Mouse (Mus musculus): ENCODE measurements around the gene Osbpl2. TPM values are rescaled to one million over a fixed set of nuclear protein-coding genes. Genes with fewer than 3 reads are reported as not detected.
"Not testable (repeated sequence)": the region's sequence is repeated elsewhere in the genome, so short reads cannot be mapped to it uniquely, and the experiment has no call there.

Osbpl2 gene
- polyA plus RNA-seq, 1 experiment, result 0.76 TPM

DNA sequence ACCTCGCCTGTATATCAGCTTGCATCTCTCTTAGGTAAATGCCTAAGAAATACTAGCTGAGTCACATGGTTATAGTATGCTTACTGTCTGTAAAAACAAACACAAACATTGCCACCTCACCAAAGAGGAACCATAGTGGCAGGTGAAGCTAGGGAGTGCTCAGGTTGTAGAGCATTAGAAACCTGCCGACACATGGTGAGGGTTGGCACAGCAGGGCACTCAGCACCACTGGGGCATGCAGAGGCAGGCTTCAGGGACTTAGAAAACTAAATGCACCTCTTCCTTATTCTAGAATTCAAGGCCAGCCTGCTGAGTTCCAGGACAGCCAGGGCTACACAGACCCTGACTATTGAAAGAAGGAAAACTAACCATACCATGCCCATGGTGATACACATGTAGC is 47.8 kb downstream of the Osbpl2 start:
- peaks cover 11% of the 10 kb centered on the region for H3K4me1 ChIP-seq (ENCODE audit: control insufficient read depth)
- peaks cover 15% of the 10 kb centered on the region for H3K36me3 ChIP-seq (ENCODE audit: control insufficient read depth)
- H3K27me3 ChIP-seq (ENCODE audit: control insufficient read depth), result no peaks in the 10 kb centered on the region
- H3K4me3 ChIP-seq (replicated peaks), result no peak overlapping the region
- TF ChIP-seq GATA1 (IDR thresholded peaks at IDR 0.05; ENCODE audit: low read length) (no peak), TAL1 (IDR thresholded peaks at IDR 0.05; ENCODE audit: low read length) (no peak)
- H3K9me3 ChIP-seq (ENCODE audit: control insufficient read depth, low read length), result no peaks in the 10 kb centered on the region

DNA sequence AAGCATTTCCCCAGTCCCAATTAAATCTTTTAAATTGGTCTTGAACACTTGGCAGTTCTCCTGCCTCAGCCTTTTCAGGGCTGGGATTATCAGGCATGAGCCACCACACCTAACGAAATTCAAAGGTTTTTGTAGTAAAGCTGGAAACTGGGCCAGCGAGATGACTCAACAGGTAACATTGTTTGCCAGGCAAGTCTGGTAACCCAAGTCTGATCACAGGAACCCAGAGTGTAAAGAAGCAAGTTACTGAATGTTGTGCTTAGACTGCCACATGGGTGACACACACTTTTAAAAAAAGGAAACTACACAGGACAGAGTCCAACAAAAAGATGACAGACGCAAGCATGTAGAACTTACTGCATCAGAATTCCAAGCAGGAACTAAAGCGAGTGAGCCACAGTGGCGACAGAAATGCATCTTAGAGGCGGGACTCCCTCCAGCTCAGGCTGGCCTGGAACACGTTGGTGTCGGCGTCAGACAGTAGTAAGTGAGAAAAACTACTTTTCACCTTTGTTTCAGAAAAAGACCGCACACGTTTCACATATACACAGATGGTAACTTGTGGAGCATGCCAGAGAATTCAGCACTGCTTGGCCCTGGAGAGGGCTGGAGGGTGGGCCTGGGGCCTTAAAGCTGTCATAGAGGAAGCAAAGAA is 51.2 kb downstream of the Osbpl2 start:
- Histone ChIP-seq H3K4me3 (replicated peaks) (peak overlapping the region; percentile 86), H3K9me3 (ENCODE audit: control insufficient read depth, low read length) (no peaks in the 10 kb centered on the region), H3K36me3 (ENCODE audit: control insufficient read depth) (peaks cover 29% of the 10 kb centered on the region), H3K27me3 (ENCODE audit: control insufficient read depth) (no peaks in the 10 kb centered on the region), H3K4me1 (ENCODE audit: control insufficient read depth) (peaks cover 33% of the 10 kb centered on the region)
- TF ChIP-seq TAL1 (IDR thresholded peaks at IDR 0.05; ENCODE audit: low read length) (no peak), GATA1 (IDR thresholded peaks at IDR 0.05; ENCODE audit: low read length) (no peak)

DNA sequence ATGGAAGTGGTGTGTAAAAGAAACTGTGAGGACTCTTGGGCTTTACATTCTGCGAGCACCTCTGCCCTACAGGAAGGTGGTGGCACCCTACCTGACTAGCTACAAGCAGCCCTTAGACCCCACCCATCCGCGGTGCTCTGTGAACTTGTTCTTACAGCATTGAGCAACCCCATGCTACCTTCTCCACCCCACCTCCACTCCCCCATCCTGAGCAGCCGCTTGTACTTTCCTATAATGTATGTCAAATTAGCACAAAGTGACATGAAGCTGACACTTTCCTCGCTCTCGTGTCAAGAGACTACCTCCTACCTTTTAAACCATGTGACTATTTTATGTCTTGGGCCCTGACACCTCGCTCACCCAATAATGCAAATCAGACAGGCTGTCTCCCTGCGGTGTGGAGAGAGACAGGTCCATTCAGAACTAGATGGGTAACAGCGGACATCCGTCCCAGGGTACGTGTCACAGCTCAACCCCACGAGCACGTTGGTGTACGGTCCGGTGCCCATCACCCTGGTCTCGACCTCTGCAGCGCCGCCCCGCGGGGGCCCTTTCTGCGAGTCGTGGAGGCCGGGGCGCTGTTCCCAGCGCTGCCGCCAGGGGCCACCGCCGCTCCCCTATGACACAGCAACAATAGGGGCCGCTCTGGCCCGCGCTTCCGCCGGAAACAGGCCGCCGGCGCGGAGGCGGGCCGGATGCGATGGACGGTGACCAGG is 51.9 kb downstream of the Osbpl2 start, which contains the start of gene Adrm1:
Gene Adrm1 (plus strand): TSS at position 680 of the 716 bp plus-strand sequence.
- TF ChIP-seq TAL1 (IDR thresholded peaks at IDR 0.05; ENCODE audit: low read length), result no peak
- TF ChIP-seq GATA1 (IDR thresholded peaks at IDR 0.05; ENCODE audit: low read length), result no peak
- peaks cover 36% of the 10 kb centered on the region for H3K36me3 ChIP-seq (ENCODE audit: control insufficient read depth)
- H3K27me3 ChIP-seq (ENCODE audit: control insufficient read depth), result no peaks in the 10 kb centered on the region
- no peaks in the 10 kb centered on the region for H3K9me3 ChIP-seq (ENCODE audit: control insufficient read depth, low read length)
- peaks cover 33% of the 10 kb centered on the region for H3K4me1 ChIP-seq (ENCODE audit: control insufficient read depth)
- H3K4me3 ChIP-seq (replicated peaks), result peak within 1 kb of the TSS; percentile 86

DNA sequence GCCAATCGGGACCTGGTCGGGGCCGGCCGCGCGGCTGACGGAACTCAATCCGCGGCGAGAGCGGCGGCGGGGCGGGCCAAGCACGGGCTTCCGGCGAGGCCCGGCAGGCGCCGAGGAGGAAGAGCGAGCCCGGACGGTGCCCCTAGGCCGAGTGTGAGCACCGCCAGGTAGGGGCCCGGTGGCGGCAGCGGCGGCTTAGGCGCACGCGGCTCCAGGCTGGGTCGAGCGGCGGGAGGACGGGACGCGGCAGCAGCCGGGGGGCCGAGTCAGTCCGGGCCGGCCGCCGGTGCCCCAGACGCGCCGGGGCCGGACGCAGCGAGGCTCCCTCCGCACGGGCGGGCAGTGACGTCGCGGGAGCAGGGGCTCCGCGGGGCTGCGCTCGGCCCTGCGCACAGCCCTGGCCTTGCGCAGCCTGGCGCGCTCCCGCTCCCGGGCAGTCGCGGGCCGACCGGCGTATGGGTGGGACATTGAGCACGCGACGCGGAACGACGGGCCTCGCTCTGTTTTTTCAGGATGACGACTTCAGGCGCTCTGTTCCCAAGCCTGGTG is 52.5 kb downstream of the Osbpl2 start:
- Histone ChIP-seq H3K27me3 (ENCODE audit: control insufficient read depth) (no peaks in the 10 kb centered on the region), H3K4me1 (ENCODE audit: control insufficient read depth) (peaks cover 33% of the 10 kb centered on the region), H3K4me3 (replicated peaks) (peak overlapping the region; percentile 86), H3K9me3 (ENCODE audit: control insufficient read depth, low read length) (no peaks in the 10 kb centered on the region), H3K36me3 (ENCODE audit: control insufficient read depth) (peaks cover 42% of the 10 kb centered on the region)
- TF ChIP-seq GATA1 (IDR thresholded peaks at IDR 0.05; ENCODE audit: low read length), result no peak
- TF ChIP-seq TAL1 (IDR thresholded peaks at IDR 0.05; ENCODE audit: low read length), result no peak

DNA sequence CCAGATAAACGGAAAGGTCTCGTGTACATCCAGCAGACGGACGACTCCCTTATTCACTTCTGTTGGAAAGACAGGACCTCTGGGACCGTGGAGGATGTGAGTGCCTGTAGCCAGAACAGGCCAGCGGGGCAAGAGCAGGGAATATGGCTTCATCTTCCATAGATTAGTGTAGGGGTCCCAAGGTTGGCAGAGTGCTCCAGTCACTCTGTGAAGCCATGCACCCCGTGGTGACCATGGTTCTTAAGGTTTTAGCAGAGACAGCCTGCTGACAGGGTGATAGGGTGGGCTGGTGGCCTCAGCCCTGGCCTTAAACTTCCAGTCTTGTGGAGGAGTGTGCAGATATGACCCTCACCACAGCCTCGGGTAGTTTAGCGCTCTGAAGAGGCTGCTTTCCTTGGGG is 53.0 kb downstream of the Osbpl2 start:
- Histone ChIP-seq H3K27me3 (ENCODE audit: control insufficient read depth) (no peaks in the 10 kb centered on the region), H3K4me1 (ENCODE audit: control insufficient read depth) (peaks cover 33% of the 10 kb centered on the region), H3K9me3 (ENCODE audit: control insufficient read depth, low read length) (no peaks in the 10 kb centered on the region), H3K4me3 (replicated peaks) (peak overlapping the region; percentile 86), H3K36me3 (ENCODE audit: control insufficient read depth) (peaks cover 48% of the 10 kb centered on the region)
- TF ChIP-seq GATA1 (IDR thresholded peaks at IDR 0.05; ENCODE audit: low read length), result no peak
- TF ChIP-seq TAL1 (IDR thresholded peaks at IDR 0.05; ENCODE audit: low read length), result no peak

DNA sequence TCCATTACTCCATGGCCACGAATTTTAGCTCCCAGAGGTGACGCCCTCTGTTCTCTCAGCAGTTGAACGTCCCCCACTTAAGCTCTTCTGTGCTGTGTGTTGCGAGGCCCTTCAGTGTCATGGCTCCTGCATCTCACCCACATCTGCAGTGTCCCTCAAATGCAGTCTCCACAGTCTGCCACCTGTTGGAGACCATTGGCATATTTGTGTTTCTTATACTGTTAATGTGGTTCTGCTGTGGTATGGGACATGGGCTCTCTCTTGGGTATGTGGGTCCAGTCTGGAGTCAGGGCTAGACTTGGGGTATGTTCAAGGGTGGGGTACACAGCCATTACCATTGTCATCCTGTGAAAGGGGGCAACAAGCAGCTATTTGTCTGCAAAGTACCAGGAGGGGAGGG is 54.1 kb downstream of the Osbpl2 start:
- Histone ChIP-seq H3K36me3 (ENCODE audit: control insufficient read depth) (peaks cover 58% of the 10 kb centered on the region), H3K27me3 (ENCODE audit: control insufficient read depth) (no peaks in the 10 kb centered on the region), H3K9me3 (ENCODE audit: control insufficient read depth, low read length) (no peaks in the 10 kb centered on the region), H3K4me3 (replicated peaks) (peak overlapping the region; percentile 86), H3K4me1 (ENCODE audit: control insufficient read depth) (peaks cover 33% of the 10 kb centered on the region)
- TF ChIP-seq TAL1 (IDR thresholded peaks at IDR 0.05; ENCODE audit: low read length) (no peak), GATA1 (IDR thresholded peaks at IDR 0.05; ENCODE audit: low read length) (no peak)

DNA sequence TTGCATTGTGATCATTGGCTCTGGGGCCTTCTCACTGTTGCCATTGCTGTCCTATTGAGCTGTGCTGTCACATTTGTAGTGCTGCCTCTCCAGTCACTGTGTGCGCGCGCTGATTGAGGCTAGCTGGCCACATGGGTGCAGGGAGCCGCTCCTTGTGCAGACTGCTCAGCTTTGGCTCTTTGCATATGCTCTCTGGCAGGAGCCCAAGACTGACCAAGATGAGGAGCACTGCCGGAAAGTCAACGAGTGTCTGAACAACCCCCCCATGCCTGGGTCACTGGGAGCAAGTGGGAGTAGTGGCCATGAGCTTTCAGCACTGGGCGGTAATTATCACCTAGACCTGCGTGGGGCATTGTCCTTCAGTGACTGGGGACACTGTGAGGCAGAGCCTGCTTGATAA is 54.6 kb downstream of the Osbpl2 start:
- Histone ChIP-seq H3K4me3 (replicated peaks) (peak overlapping the region; percentile 86), H3K4me1 (ENCODE audit: control insufficient read depth) (peaks cover 33% of the 10 kb centered on the region), H3K36me3 (ENCODE audit: control insufficient read depth) (peaks cover 63% of the 10 kb centered on the region)
- not testable (repeated sequence) for H3K9me3 ChIP-seq (ENCODE audit: control insufficient read depth, low read length); H3K27me3 ChIP-seq (ENCODE audit: control insufficient read depth)

DNA sequence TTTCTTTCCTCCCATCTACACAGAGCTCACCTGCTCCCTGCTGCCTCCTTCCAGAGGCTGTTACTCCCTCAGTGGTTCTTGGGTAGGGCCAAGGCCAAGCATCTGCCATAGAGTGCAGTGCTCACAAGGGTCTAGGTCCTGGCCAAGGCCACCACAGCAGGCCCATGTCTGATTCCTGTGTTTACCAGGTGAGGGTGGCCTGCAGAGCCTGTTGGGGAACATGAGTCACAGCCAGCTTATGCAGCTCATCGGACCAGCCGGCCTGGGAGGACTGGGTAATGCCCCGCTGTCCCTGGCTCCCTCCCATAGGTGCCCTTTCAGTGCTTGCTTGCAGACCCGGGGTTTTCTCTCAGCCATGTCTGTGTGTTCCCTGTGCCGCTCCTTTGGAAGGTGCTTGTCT is 55.0 kb downstream of the Osbpl2 start:
- Histone ChIP-seq H3K9me3 (ENCODE audit: control insufficient read depth, low read length) (no peaks in the 10 kb centered on the region), H3K4me3 (replicated peaks) (no peak overlapping the region), H3K36me3 (ENCODE audit: control insufficient read depth) (peaks cover 68% of the 10 kb centered on the region), H3K27me3 (ENCODE audit: control insufficient read depth) (no peaks in the 10 kb centered on the region), H3K4me1 (ENCODE audit: control insufficient read depth) (peaks cover 33% of the 10 kb centered on the region)
- TF ChIP-seq TAL1 (IDR thresholded peaks at IDR 0.05; ENCODE audit: low read length), result no peak
- no peak for TF ChIP-seq GATA1 (IDR thresholded peaks at IDR 0.05; ENCODE audit: low read length)

DNA sequence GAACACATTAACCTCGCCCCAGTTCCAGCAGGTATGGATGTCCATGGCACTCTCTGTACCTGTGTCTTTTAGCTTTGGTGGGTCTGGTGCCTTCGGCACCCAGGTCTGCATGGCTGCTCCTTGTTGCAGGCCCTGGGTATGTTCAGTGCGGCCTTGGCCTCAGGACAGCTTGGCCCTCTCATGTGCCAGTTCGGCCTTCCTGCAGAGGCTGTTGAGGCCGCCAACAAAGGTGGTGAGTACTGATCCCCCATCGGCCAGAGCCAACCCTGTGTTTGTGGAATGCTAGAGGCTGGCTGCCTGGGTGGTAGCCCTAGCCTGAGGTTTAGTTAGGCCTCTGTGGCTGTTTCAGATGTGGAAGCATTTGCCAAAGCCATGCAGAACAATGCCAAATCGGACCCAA is 56.6 kb downstream of the Osbpl2 start:
- H3K36me3 ChIP-seq (ENCODE audit: control insufficient read depth), result peaks cover 81% of the 10 kb centered on the region
- no peak overlapping the region for H3K4me3 ChIP-seq (replicated peaks)
- TF ChIP-seq TAL1 (IDR thresholded peaks at IDR 0.05; ENCODE audit: low read length) (no peak), GATA1 (IDR thresholded peaks at IDR 0.05; ENCODE audit: low read length) (no peak)
- no peaks in the 10 kb centered on the region for H3K27me3 ChIP-seq (ENCODE audit: control insufficient read depth)
- peaks cover 26% of the 10 kb centered on the region for H3K4me1 ChIP-seq (ENCODE audit: control insufficient read depth)
- no peaks in the 10 kb centered on the region for H3K9me3 ChIP-seq (ENCODE audit: control insufficient read depth, low read length)
